Mouse (Mus musculus) olfactory bulb, adult 2 months (tissue): ENCODE data around the gene Tmem145. TPM values are rescaled to one million over a fixed set of nuclear protein-coding genes. Genes with fewer than 3 reads are reported as not detected.

Experiments used
- H3K27ac ChIP-seq: fragments of 200-500 bp; 2 replicates; pipeline ENCODE4 v1.5.1; 2012; ENCODE audit warnings: low read depth, low read length; ENCODE audit not compliant: insufficient read depth
- H3K4me1 ChIP-seq: fragments of 200-500 bp; 2 replicates; pipeline ENCODE4 v1.6.1; 2012; ENCODE audit warnings: low read length; ENCODE audit not compliant: control insufficient read depth, insufficient read depth
- H3K4me3 ChIP-seq: fragments of 200-500 bp; 2 replicates; pipeline ENCODE4 v1.5.1; 2012; ENCODE audit warnings: mild to moderate bottlenecking, low read depth, low read length, moderate library complexity; ENCODE audit not compliant: insufficient read depth
- CTCF ChIP-seq: fragments of 200-500 bp; IDR thresholded peaks from 2 replicates; pipeline ENCODE4 v1.5.1; 2012; ENCODE audit warnings: low read depth, mild to moderate bottlenecking, low read length, moderate library complexity; ENCODE audit not compliant: insufficient read depth
- POLR2A ChIP-seq: fragments of 200-500 bp; IDR thresholded peaks from 2 replicates; pipeline ENCODE4 v1.6.1; 2012; ENCODE audit warnings: mild to moderate bottlenecking, low read depth, low read length, moderate library complexity; ENCODE audit not compliant: insufficient read depth
- WGBS: fragments of 180-500 bp; shearing (Covaris S2); methylation state at CpG from one replicate; pipeline ENCODE4 v1.1.7; 2018; 5-methylcytosine and 5-hydroxymethylcytosine counted together
- polyA plus RNA-seq: library from polyadenylated mRNA; stranded (reverse); fragments of >200 nt; gene quantifications from 2 replicates; pipeline ENCODE4 v1.2.4, GENCODE M21; 2012; ENCODE audit warnings: low replicate concordance; ENCODE audit not compliant: missing spikeins, insufficient read depth, insufficient read length

The Tmem145 gene
- polyA plus RNA-seq, 1 experiment = not detected

GRCm38 (mm10) chr7:25288721-25289120 lies 17.2 kb upstream of the Tmem145 start:
- Histone ChIP-seq H3K27ac (no peak overlapping the region), H3K4me3 (no peak overlapping the region), H3K4me1 (peaks cover 21% of the 10 kb centered on the region)
- 95% methylated on average over 3 of the region's 3 CpGs for WGBS
- TF ChIP-seq POLR2A (no peak), CTCF (no peak)

- Histone ChIP-seq H3K4me1 (peaks cover 9% of the 10 kb centered on the region), H3K27ac (no peak overlapping the region), H3K4me3 (no peak overlapping the region)
- TF ChIP-seq CTCF = no peak
- TF ChIP-seq POLR2A = no peak
- WGBS = 100% methylated on average over 3 of the region's 3 CpGs
These were observed 16.0 kb upstream of the Tmem145 start for GRCm38 (mm10) chr7:25289925-25290324.

DNA sequence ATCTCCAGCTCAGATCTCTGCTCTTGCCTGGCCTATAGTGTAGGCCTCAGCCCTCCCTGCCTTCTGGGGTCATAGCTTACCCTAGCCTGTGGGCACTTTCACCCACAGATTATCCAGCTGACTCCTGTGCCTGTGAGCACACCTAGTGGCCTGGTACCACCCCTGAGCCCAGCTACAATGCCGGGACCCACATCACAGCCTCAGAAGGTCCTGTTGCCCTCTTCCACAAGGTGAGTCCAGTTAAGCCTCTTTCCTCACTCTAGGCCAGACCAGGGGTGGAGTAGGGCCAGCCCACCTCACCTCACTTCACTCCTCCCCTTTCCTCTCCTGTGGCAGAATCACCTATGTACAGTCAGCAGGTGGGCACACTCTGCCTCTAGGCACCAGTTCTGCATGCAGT lies 15.4 kb upstream of the Tmem145 start:
- WGBS = 100% methylated on average over 1 of the region's 1 CpGs

GRCm38 (mm10) chr7:25290911-25291310 lies 15.0 kb upstream of the Tmem145 start:
- Histone ChIP-seq H3K4me3 (no peak overlapping the region), H3K4me1 (peaks cover 8% of the 10 kb centered on the region; the same call in 1 of the 2 replicates), H3K27ac (no peak overlapping the region)
- 46% methylated on average over 2 of the region's 2 CpGs for WGBS
- TF ChIP-seq CTCF = no peak
- TF ChIP-seq POLR2A = no peak

More for the DNA sequence above, 15.4 kb upstream of the Tmem145 start:
- H3K4me1 ChIP-seq = peaks cover 8% of the 10 kb centered on the region; the same call in 1 of the 2 replicates
- no peak overlapping the region for H3K4me3 ChIP-seq
- H3K27ac ChIP-seq = no peak overlapping the region
- TF ChIP-seq CTCF (no peak), POLR2A (no peak)

DNA sequence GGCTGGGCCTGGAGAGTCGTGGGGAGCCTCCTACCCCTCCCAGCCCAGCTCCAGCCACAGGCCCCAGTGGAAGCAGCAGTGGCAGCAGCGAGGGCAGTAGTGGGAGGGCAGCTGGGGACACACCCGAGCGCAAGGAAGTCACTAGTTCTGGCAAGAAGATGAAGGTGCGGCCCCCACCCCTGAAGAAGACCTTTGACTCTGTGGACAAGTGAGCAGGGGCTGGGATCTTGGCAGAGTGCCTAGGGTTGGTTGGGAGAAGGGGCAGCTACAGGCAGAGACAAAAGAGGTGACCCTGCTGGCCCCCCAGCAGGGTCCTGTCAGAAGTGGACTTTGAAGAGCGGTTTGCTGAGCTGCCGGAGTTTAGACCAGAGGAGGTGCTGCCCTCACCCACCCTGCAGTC lies 13.8 kb upstream of the Tmem145 start:
- Histone ChIP-seq H3K4me3 (no peak overlapping the region), H3K27ac (no peak overlapping the region), H3K4me1 (peaks cover 11% of the 10 kb centered on the region; the same call in 1 of the 2 replicates)
- WGBS = 50% methylated on average over 7 of the region's 7 CpGs
- no peak for TF ChIP-seq POLR2A
- no peak for TF ChIP-seq CTCF

GRCm38 (mm10) chr7:25293191-25293739 lies 12.6 kb upstream of the Tmem145 start:
- no peak for TF ChIP-seq POLR2A
- no peak for TF ChIP-seq CTCF
- H3K4me3 ChIP-seq = no peak overlapping the region
- H3K27ac ChIP-seq = no peak overlapping the region
- WGBS = 74% methylated on average over 10 of the region's 10 CpGs
- H3K4me1 ChIP-seq = 0 out of 2 replicates have a peak, but pooled peaks cover 12% of the 10 kb centered on the region

DNA sequence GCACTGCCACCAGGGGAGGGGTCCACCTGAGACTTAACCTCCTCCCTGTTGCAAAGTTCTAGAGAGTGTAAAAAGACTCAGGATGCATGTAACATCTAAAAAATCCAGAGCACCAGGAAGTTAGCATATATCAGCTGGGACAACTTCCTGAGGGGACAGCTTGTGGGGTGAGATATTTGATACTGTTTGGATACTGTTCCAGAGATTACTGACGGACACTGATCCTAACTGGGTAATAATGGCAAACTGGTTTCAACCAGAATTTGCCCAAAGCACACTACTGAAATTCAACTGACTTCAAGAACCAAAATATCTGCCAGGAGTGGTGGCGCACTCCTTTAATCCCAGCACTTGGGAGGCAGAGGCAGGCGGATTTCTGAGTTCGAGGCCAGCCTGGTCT lies 11.4 kb upstream of the Tmem145 start:
- TF ChIP-seq POLR2A = no peak
- no peak for TF ChIP-seq CTCF
- H3K4me1 ChIP-seq = 0 out of 2 replicates have a peak, but pooled peaks cover 12% of the 10 kb centered on the region
- H3K4me3 ChIP-seq = no peak overlapping the region
- H3K27ac ChIP-seq = no peak overlapping the region
- WGBS = 91% methylated on average over 4 of the region's 4 CpGs

DNA sequence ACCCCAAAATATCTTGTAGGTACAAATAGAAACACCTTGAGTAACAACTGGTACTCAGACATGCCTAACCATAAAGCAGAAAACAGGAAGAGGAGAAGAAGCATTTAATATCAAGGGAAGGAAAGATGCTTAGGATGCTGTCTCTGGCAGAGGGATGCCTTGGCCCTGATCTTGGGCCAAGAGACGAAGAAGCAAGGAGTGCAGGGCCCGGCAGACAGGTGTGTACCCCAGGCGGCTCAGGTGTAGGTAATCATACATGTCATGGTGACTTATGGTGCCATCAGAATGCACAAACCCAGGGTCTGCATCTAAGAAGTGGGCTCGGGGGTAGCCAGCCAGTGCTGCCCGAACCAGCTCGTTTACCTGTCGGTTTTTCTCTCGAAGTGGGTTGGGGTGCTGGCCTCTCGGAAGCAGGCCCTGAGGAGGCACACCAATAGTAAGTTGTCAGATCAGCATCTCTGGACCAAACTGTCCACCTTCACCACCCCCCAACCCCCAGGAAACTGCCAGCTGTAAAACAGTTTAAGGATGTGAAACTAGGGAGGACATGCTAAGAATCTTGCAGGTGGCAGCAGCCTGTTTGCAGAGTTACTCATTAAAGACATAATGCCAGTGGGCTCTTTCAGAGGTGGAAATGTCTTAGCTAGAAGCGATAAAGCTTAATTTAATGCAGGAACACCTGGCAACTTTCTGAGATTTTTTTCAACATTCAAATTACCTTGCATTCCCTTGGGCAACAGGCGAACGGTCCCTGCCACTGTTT lies 10.8 kb upstream of the Tmem145 start:
- 86% methylated on average over 12 of the region's 12 CpGs for WGBS
- Histone ChIP-seq H3K4me3 (no peak overlapping the region), H3K4me1 (0 out of 2 replicates have a peak, but pooled peaks cover 12% of the 10 kb centered on the region), H3K27ac (no peak overlapping the region)
- TF ChIP-seq POLR2A (no peak), CTCF (no peak)

GRCm38 (mm10) chr7:25296945-25297453 lies 8.9 kb upstream of the Tmem145 start:
- Histone ChIP-seq H3K4me3 (peak overlapping the region; percentile 86), H3K4me1 (0 out of 2 replicates have a peak, but pooled peaks cover 4% of the 10 kb centered on the region), H3K27ac (peak overlapping the region; percentile 57; the same call in 1 of the 2 replicates)
- WGBS = under 1% methylated on average over 21 of the region's 21 CpGs
- TF ChIP-seq CTCF = no peak
- TF ChIP-seq POLR2A = no peak
